Mouse (Mus musculus) MEL (cell line): ENCODE measurements around the gene Scrt2. TPM values are rescaled to one million over a fixed set of nuclear protein-coding genes. Genes with fewer than 3 reads are reported as not detected.

Source experiments
- polyA plus RNA-seq, 2 experiments: library from polyadenylated mRNA; stranded (reverse) in 1 of 2; unstranded in 1 of 2; fragments of >175 nt in 1 of 2; fragments of >200 nt in 1 of 2; gene quantifications; 2 replicates each; pipeline versions ENCODE4 v1.2.1 to v1.2.4; 2012; ENCODE audit warnings: low replicate concordance in 2 of 2, low read depth in 1 of 2; ENCODE audit not compliant: insufficient read length in 2 of 2, insufficient read depth in 1 of 2, missing spikeins in 1 of 2
- total RNA-seq: library from RNA; depleted of rRNA; stranded (reverse); fragments of 300-350 nt; gene quantifications from 2 replicates; pipeline ENCODE4 v1.2.3, GENCODE M21; 2012; rRNA removed

The Scrt2 gene
- total and polyA plus RNA-seq, 3 experiments, result not detected

Other genes starting within 250 kb of the Scrt2 start
- gene Rspo4, start 238.6 kb upstream of the Scrt2 start, total RNA-seq, result not detected in 2 replicates
- not detected for gene Rspo4, start 238.6 kb upstream of the Scrt2 start, polyA plus RNA-seq
- gene Angpt4, start 170.3 kb upstream of the Scrt2 start, total RNA-seq, result not detected in 2 replicates
- gene Angpt4, start 170.3 kb upstream of the Scrt2 start, polyA plus RNA-seq, result not detected
- gene Fam110a, start 101.3 kb upstream of the Scrt2 start, total RNA-seq, result 5.7 TPM in 2 replicates
- gene Fam110a, start 101.3 kb upstream of the Scrt2 start, polyA plus RNA-seq, result 10 to 100 TPM in 1 of 2 experiments, not detected in 1; 10.8 TPM
- 11.1 and 14.8 TPM in 2 replicates for gene Slc52a3, start 85.0 kb upstream of the Scrt2 start, total RNA-seq
- gene Slc52a3, start 85.0 kb upstream of the Scrt2 start, polyA plus RNA-seq, result 10 to 100 TPM in 1 of 2 experiments, not detected in 1; 17.0 TPM
- gene Srxn1, start 24.0 kb downstream of the Scrt2 start, total RNA-seq, result 27.4 and 31.3 TPM in 2 replicates
- 10 to 100 TPM in 1 of 2 experiments, not detected in 1; 48.6 TPM for gene Srxn1, start 24.0 kb downstream of the Scrt2 start, polyA plus RNA-seq
- gene Tcf15, start 62.0 kb downstream of the Scrt2 start, total RNA-seq, result not detected in 2 replicates
- gene Tcf15, start 62.0 kb downstream of the Scrt2 start, polyA plus RNA-seq, result not detected
- 130 and 140 TPM in 2 replicates for gene Csnk2a1, start 145.3 kb downstream of the Scrt2 start, total RNA-seq
- gene Csnk2a1, start 145.3 kb downstream of the Scrt2 start, polyA plus RNA-seq, result 10 to 100 TPM in 1 of 2 experiments, not detected in 1; 88.5 TPM
- gene Tbc1d20, start 212.3 kb downstream of the Scrt2 start, total RNA-seq, result 19.2 and 19.6 TPM in 2 replicates
- gene Tbc1d20, start 212.3 kb downstream of the Scrt2 start, polyA plus RNA-seq, result 10 to 100 TPM in 1 of 2 experiments, not detected in 1; 31.4 TPM